Mouse (Mus musculus): Measurements from ENCODE around the gene Rbpj. TPM values are rescaled to one million over a fixed set of nuclear protein-coding genes. Genes with fewer than 3 reads are reported as not detected.

Gene Rbpj
- polyA plus RNA-seq, 1 experiment, result 6.0 TPM

- Histone ChIP-seq H3K36me3 (ENCODE audit: control insufficient read depth, insufficient read depth, low read length) (no peaks in the 10 kb centered on the region), H3K27ac (ENCODE audit: control insufficient read depth, insufficient read depth, low read depth, low read length) (no peak overlapping the region), H3K4me1 (ENCODE audit: control insufficient read depth, insufficient read depth, low read length) (no peaks in the 10 kb centered on the region), H3K27me3 (ENCODE audit: control insufficient read depth, insufficient read depth, low read length) (no peaks in the 10 kb centered on the region), H3K4me3 (ENCODE audit: control insufficient read depth, low read depth, low read length) (no peak overlapping the region)
- TF ChIP-seq CTCF (IDR thresholded peaks at IDR 0.05; ENCODE audit: control insufficient read depth, insufficient read depth, insufficient replicate concordance, low read depth, low read length) (no peak), POLR2A (IDR thresholded peaks at IDR 0.05; ENCODE audit: control insufficient read depth, low read depth, low read length) (no peak)
Measured at GRCm38 (mm10) chr5:53511426-53511825, 45.5 kb downstream of the Rbpj start.

DNA sequence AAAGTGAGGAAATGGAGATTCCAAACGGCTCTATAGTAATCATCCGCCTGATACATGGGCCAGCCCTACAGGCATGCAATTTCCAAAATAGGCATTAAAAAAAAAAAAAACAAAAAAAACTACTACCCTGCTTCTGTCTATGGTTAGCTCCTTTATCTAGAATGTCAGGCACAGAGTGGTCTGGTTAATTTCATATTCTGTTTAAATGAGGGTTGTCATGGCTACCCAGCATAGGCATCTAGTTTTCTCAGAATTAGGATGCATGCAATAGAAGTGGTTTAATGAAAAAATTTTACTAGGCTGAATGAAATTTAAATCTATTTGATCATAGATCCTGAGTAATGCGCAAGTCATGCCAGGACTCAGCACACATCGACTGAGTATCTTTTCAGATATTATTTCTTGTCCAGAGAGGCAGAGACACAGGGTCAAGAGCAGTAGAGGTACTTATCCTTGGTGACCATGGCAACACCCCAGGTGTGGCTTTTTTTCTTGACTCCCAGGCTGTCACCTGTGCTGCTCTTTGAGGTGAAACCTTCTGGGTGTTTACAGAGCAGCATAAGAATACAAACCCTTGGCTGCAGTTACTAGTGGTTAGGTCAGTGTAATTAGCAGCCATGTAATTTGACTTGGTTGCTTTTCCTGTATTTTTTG lies 49.1 kb downstream of the Rbpj start:
- no peaks in the 10 kb centered on the region for H3K36me3 ChIP-seq (ENCODE audit: control insufficient read depth, insufficient read depth, low read length)
- H3K27ac ChIP-seq (ENCODE audit: control insufficient read depth, insufficient read depth, low read depth, low read length), result no peak overlapping the region
- no peak overlapping the region for H3K4me3 ChIP-seq (ENCODE audit: control insufficient read depth, low read depth, low read length)
- TF ChIP-seq CTCF (IDR thresholded peaks at IDR 0.05; ENCODE audit: control insufficient read depth, insufficient read depth, insufficient replicate concordance, low read depth, low read length), result no peak
- no peak for TF ChIP-seq POLR2A (IDR thresholded peaks at IDR 0.05; ENCODE audit: control insufficient read depth, low read depth, low read length)
- no peaks in the 10 kb centered on the region for H3K27me3 ChIP-seq (ENCODE audit: control insufficient read depth, insufficient read depth, low read length)
- H3K4me1 ChIP-seq (ENCODE audit: control insufficient read depth, insufficient read depth, low read length), result no peaks in the 10 kb centered on the region

- TF ChIP-seq POLR2A (IDR thresholded peaks at IDR 0.05; ENCODE audit: control insufficient read depth, low read depth, low read length), result no peak
- no peak for TF ChIP-seq CTCF (IDR thresholded peaks at IDR 0.05; ENCODE audit: control insufficient read depth, insufficient read depth, insufficient replicate concordance, low read depth, low read length)
- Histone ChIP-seq H3K27ac (ENCODE audit: control insufficient read depth, insufficient read depth, low read depth, low read length) (no peak overlapping the region), H3K36me3 (ENCODE audit: control insufficient read depth, insufficient read depth, low read length) (no peaks in the 10 kb centered on the region), H3K4me1 (ENCODE audit: control insufficient read depth, insufficient read depth, low read length) (no peaks in the 10 kb centered on the region), H3K27me3 (ENCODE audit: control insufficient read depth, insufficient read depth, low read length) (no peaks in the 10 kb centered on the region), H3K4me3 (ENCODE audit: control insufficient read depth, low read depth, low read length) (no peak overlapping the region)
Measured at GRCm38 (mm10) chr5:53516482-53516881, 50.5 kb downstream of the Rbpj start.

DNA sequence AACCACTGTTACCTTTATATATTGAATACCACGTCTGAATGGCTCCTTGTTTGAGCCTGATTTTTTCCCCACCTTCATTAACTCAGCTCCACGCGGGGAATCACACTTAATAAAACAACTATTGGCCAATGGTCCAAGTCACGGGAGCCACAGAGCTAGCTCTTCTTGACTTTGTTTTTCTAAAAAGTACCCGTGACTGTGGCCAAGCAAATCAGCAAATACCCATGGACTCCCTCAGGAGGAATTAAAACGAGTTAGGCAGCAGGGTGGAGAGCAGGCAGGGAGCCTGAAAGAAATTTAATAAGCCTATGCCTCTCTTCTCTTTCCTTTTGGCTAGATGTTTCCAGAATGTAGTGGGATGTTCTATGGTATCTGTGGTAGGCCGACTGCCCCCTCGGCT lies 51.9 kb downstream of the Rbpj start:
- H3K27me3 ChIP-seq (ENCODE audit: control insufficient read depth, insufficient read depth, low read length), result no peaks in the 10 kb centered on the region
- no peak overlapping the region for H3K4me3 ChIP-seq (ENCODE audit: control insufficient read depth, low read depth, low read length)
- TF ChIP-seq POLR2A (IDR thresholded peaks at IDR 0.05; ENCODE audit: control insufficient read depth, low read depth, low read length) (no peak), CTCF (IDR thresholded peaks at IDR 0.05; ENCODE audit: control insufficient read depth, insufficient read depth, insufficient replicate concordance, low read depth, low read length) (no peak)
- no peaks in the 10 kb centered on the region for H3K36me3 ChIP-seq (ENCODE audit: control insufficient read depth, insufficient read depth, low read length)
- H3K27ac ChIP-seq (ENCODE audit: control insufficient read depth, insufficient read depth, low read depth, low read length), result no peak overlapping the region
- no peaks in the 10 kb centered on the region for H3K4me1 ChIP-seq (ENCODE audit: control insufficient read depth, insufficient read depth, low read length)

DNA sequence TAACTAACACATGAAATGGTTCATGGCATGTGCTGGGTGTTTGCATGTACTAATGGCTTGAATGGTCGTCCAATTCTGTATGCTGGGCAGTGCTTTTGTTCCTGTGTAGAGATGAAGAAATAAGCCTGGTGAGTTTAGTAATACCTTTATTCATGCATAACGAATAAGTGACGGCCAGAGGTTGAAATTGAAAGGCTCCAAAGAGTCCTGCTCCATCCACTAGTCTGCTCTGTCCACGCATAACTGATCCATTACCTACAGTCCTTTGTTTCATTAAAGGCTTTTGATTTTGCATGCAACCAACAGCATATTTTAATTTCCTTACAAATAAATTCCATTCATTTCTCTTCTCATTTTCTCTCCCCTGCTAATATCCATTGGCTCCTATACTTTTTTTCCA lies 53.2 kb downstream of the Rbpj start:
- no peak for TF ChIP-seq CTCF (IDR thresholded peaks at IDR 0.05; ENCODE audit: control insufficient read depth, insufficient read depth, insufficient replicate concordance, low read depth, low read length)
- TF ChIP-seq POLR2A (IDR thresholded peaks at IDR 0.05; ENCODE audit: control insufficient read depth, low read depth, low read length), result no peak

DNA sequence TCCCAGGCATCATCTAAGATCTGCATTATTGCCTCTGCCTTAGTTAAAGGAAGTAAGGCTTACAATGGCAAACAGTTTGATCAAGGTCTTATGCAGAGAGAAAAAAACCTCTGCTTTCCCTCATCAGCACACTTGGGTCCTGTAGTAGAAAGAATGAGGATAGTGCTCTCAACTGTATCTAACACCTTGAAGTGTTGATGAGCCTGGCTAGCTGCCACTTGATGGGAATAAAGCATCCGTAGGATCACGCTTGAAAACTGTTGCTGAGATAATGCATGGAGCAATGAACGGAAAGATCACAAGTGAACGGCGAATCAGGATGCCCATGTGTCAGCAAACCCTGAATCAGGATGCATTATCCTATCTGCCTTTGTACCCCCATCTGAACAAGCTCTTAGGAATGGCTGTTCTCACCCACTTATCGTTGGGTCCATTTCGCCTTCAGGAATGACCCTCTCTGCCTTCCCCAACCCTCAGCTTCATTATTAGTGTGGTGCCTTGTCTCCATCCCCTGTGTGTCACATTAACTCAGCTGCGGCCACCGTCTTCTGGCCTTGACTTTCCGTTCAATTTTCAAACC lies 54.1 kb downstream of the Rbpj start:
- H3K27ac ChIP-seq (ENCODE audit: control insufficient read depth, insufficient read depth, low read depth, low read length), result no peak overlapping the region
- H3K36me3 ChIP-seq (ENCODE audit: control insufficient read depth, insufficient read depth, low read length), result no peaks in the 10 kb centered on the region
- H3K4me3 ChIP-seq (ENCODE audit: control insufficient read depth, low read depth, low read length), result no peak overlapping the region
- H3K27me3 ChIP-seq (ENCODE audit: control insufficient read depth, insufficient read depth, low read length), result no peaks in the 10 kb centered on the region
- TF ChIP-seq POLR2A (IDR thresholded peaks at IDR 0.05; ENCODE audit: control insufficient read depth, low read depth, low read length) (no peak), CTCF (IDR thresholded peaks at IDR 0.05; ENCODE audit: control insufficient read depth, insufficient read depth, insufficient replicate concordance, low read depth, low read length) (no peak)
- no peaks in the 10 kb centered on the region for H3K4me1 ChIP-seq (ENCODE audit: control insufficient read depth, insufficient read depth, low read length)

More for the DNA sequence above, 53.2 kb downstream of the Rbpj start:
- Histone ChIP-seq H3K4me3 (ENCODE audit: control insufficient read depth, low read depth, low read length) (no peak overlapping the region), H3K27ac (ENCODE audit: control insufficient read depth, insufficient read depth, low read depth, low read length) (no peak overlapping the region), H3K4me1 (ENCODE audit: control insufficient read depth, insufficient read depth, low read length) (no peaks in the 10 kb centered on the region), H3K36me3 (ENCODE audit: control insufficient read depth, insufficient read depth, low read length) (no peaks in the 10 kb centered on the region), H3K27me3 (ENCODE audit: control insufficient read depth, insufficient read depth, low read length) (no peaks in the 10 kb centered on the region)

DNA sequence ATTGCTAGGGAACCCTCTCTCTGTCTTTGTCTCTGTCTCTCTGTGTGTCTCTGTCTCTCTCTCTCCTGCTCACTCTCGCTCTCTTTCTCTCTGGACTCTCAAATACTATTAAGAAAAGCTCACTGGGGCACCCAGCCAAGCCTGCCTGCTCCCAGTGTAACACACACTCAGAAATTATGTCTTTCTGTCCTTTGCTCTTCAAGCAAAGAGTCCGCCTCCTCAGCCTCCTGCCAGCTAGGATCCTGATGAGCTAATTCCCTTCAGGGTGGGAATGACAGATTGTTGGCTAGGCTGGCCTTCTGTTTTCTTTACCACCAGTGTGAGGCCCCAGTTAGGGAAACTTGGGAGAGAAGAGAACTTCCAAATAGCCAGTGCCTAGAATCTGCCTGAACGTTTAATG lies 57.1 kb downstream of the Rbpj start:
- Histone ChIP-seq H3K27me3 (ENCODE audit: control insufficient read depth, insufficient read depth, low read length) (no peaks in the 10 kb centered on the region), H3K4me3 (ENCODE audit: control insufficient read depth, low read depth, low read length) (no peak overlapping the region), H3K4me1 (ENCODE audit: control insufficient read depth, insufficient read depth, low read length) (no peaks in the 10 kb centered on the region), H3K36me3 (ENCODE audit: control insufficient read depth, insufficient read depth, low read length) (no peaks in the 10 kb centered on the region), H3K27ac (ENCODE audit: control insufficient read depth, insufficient read depth, low read depth, low read length) (no peak overlapping the region)
- TF ChIP-seq POLR2A (IDR thresholded peaks at IDR 0.05; ENCODE audit: control insufficient read depth, low read depth, low read length) (no peak), CTCF (IDR thresholded peaks at IDR 0.05; ENCODE audit: control insufficient read depth, insufficient read depth, insufficient replicate concordance, low read depth, low read length) (no peak)
